Mouse (Mus musculus) adipose tissue, adult 10 weeks (tissue): ENCODE results near the gene Mrps18c. TPM values are rescaled to one million over a fixed set of nuclear protein-coding genes. Genes with fewer than 3 reads are reported as not detected.

Experiments used
- polyA plus RNA-seq: library from polyadenylated mRNA; stranded (reverse); fragments of 350-450 nt; fragmentation: Illumina TruSeq; extraction: RNeasy Lipid Tissue Mini Kit (QIAGEN cat#74804); gene quantifications from one replicate; pipeline ENCODE4 v1.2.3, GENCODE M21; 2014; ENCODE audit warnings: low read depth, low replicate concordance

The Mrps18c gene
- polyA plus RNA-seq: 66.7 TPM

GRCm38 (mm10) chr5:100798165-100798860 lies at the start of gene Mrps18c, which contains the start of gene Helq:
Mrps18c (plus strand) TSS chr5:100798627.
Helq (minus strand) TSS chr5:100798598.

GRCm38 (mm10) chr5:100820483-100821184 lies 22.2 kb downstream of the Mrps18c start, which contains the start of gene Abraxas1:
Abraxas1 (minus strand) TSS chr5:100820965.

DNA sequence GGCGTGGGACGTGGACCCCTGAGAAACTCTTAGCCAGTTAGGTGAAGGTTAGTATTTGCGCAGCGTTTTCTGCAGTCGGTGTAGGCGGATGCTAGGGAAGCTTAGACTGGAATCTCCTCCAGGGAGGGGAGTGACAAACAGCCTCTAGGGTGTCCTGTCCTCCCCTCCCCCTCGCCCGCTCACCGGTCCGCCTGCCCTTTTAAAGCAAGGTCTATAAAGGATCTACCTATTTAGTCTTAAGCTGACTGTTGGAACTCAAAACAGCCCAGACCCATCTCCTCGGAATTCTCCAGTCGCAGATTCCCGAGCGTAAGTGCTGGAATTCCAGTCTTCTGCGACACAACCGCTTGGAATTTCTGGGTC lies 47.0 kb downstream of the Mrps18c start, which contains the start of gene Gpat3:
Gpat3 (plus strand) TSS at position 229 of the 363 bp plus-strand sequence.

Other genes with a start within 250 kb of the Mrps18c start
- 222 TPM for gene Plac8, start 226.4 kb upstream of the Mrps18c start, polyA plus RNA-seq
- 54.3 TPM for gene Coq2, start 123.5 kb upstream of the Mrps18c start, polyA plus RNA-seq
- 2.5 TPM for gene Hpse, start 78.9 kb upstream of the Mrps18c start, polyA plus RNA-seq
- gene Helq, start within 50 bp of the Mrps18c start, polyA plus RNA-seq: 7.2 TPM
- 11.8 TPM for gene Abraxas1, start 22.3 kb downstream of the Mrps18c start, polyA plus RNA-seq
- 21.7 TPM for gene Gpat3, start 47.1 kb downstream of the Mrps18c start, polyA plus RNA-seq